Mouse (Mus musculus): ENCODE data around the gene Pdk4.

- TF ChIP-seq POLR2A (IDR thresholded peaks at IDR 0.05; ENCODE audit: low read depth, low read length) (no peak), CTCF (IDR thresholded peaks at IDR 0.05; ENCODE audit: extremely low read depth, insufficient read length, insufficient replicate concordance, low read depth, low read length) (no peak)
Observed at GRCm38 (mm10) chr6:5442316-5443085, 53.6 kb downstream of the Pdk4 start.
